Mouse (Mus musculus) natural killer cell, adult 2 months (primary cell): Measurements from ENCODE around the gene Erfe.

Source experiments
- DNase-seq, 2 experiments: peaks; one replicate each; pipeline ENCODE4 v3.0.0; 2022; ENCODE audit warnings: low spot score in 2 of 2

Gene Erfe

DNA sequence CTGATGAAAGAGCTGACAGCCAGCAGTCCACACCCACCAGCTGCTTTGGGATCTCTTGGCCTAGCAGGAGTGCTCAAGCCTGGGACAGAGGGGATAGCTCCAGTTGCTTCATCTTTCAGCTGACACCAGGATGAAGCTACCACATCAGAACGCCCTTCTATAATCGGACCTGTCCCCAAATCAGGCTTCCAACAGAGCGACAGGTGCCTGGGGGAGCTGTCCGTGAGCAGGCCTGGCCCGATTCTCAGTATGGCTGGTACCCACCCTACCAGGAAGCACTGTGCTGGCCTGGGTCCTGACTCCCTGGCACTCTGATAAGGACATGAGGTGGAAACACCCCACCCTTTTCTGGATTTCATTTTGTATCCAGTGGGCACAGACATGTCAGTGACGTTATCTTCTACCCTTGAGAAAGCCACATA is 7.2 kb downstream of the Erfe start:
- no peak for DNase-seq

DNA sequence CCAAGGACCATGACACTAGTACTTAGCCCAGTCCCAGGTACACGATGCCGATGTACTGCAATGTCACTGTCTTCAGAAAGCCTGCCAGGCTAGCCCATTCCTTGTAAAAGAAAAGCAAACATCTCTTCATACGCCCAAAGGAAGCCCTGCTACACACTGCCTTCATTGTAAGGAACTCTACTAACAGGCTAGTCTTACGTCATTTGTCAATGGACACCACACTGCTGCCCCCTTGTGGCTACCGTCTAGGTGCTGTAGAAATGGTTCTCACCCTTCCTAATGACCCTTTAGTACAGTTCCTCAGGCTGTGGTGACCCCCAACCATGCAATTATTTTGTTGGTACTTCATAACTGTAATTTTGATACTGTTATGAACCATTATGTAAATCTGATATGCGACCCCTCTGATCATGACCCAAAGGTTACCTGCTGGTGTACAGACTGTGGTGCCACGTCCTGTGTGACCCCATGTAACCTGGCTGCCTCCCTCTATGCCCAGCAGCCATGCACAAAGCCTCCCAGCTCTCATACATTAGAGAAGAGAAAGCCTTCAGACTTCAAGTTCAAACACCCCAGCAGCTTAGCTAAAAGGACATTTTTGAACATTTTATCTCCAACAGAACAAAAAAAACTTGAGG is 14.3 kb downstream of the Erfe start:
- peak; percentile 60 to 71 for DNase-seq

DNA sequence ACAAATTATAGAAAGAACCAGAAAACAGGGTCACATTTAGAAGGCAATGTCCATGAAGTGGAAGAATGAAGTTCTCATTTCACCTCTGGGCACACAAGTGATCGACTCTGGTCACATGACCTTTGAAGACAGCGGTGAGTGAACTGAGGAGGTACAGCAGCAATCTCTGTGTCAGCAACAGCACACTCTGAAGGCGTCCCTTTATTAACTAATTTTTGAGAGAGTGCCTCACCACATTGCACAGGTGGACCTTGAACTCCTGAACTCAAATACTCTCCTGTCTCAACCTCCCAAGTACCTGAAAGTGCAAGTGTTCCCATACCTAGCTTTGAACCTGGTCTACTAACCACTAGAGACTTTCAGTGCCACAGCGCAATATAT is 14.9 kb downstream of the Erfe start:
- DNase-seq: no peak

DNA sequence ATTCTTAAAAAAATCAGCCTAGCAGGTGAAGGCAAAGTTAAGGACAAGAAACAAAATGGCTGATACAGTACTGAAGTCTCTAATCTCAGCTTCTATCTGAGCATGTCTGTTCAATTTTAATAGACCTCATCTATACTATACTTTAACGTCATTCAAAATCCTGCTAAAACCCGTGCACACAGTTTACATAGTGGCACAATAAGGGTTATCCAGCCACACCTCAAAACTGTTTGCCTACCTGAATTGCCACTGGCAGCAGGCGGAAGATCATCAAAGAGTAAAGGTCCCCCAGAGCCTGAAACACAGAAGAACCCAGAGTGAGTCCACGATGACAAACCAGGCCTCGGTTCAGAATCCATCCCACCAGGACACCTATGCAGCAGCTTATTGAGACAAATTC is 24.1 kb downstream of the Erfe start:
- DNase-seq: no peak

DNA sequence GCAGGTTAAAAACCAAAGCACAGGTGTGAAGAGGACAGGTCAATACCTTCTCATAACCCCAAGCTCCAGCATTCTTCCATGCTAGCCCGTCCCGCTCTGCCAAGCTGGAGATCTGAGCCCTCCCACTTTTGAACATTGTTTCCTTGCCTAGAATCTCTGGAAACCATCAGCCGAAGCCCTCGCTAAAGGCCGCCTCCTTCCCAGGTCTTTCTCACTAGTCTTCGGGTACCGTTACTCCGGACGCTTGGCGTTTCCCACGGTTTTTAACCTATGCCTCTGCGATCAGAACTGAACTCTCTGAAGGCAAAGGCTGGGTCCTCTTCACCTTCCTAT is 31.7 kb downstream of the Erfe start:
- DNase-seq: no peak

DNA sequence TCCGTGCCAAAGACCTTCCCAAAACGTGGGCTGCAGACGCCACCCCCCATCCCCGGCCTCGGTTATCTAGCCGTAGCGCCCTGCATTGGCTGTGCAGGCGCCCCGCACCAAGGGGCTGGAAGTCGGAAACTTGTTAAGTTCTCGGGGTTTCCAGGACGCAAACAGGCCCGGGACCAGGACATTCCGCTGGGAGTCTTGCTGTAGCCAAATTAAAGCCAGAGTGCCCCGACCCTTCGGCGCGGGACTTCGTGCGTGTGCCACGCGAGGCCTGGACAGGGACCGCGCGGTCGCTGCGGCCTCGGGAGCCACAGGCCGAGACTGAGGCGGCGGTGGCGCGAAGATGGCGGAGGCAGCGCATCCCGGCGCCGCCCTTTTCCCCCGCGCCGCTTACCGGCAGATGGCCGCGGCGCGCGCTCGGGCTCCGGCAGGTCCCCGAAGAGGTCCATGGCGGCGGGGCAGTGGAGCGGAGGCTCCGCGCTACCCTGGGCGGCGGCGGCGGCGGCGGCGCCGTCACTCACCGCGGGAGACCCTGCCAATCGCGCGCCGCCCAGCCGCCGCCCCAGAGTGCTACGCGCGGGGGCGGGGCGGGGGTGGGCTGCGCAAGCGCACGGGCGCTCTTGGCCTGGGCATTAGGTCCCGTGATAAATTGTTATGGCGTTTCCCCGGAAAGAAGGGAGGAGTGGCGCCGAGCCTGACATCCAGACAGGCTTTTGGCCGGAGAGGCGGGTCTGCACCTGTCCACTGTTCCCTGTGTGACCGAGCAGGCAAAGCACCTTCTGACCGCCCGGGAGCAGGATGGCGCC is 32.2 kb downstream of the Erfe start, which contains the start of gene Ilkap:
Gene Ilkap, minus strand, starts transcription at position 556 of the 803 bp plus-strand sequence.
- DNase-seq: peak; percentile 71 to 77

GRCm38 (mm10) chr1:91404976-91405375 is 38.7 kb downstream of the Erfe start:
- no peak for DNase-seq

DNA sequence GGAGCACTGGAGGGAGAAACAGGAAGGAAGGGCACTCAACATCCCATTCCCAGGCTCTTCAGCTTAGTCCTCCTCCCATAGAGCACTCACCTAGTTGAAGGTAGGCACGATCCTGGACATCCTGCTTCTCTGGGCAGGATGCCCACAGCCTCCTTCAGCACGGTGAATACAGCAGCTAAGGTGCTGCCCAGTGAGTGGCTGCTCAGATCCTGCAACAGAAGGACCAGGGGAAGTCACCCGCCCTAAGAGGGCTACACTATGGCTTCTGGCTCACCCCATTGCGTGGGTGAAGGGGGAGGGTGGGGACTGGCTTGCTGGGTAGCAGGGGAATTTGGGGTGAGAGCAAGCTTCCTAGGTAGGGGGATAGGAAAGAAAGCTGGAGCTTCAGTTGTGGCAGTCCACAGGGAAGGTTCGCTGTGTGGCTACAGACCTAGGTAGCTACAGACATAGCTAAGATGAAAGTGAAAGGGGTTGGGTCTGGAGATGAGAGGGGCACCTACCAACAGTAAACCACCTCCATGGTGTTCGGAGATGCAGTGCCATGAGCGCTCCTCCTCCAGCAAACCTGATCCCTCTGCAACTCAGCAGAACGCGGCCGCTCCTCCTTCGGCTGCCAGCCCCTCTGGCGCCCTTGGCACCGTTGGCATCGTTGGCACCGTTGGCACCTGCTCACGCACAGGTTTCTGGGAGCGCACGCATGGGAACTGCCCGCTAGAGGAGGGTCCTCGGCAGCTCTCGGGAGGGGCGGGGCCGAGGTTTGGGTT is 39.4 kb downstream of the Erfe start:
- peak in 1 of 2 experiments; percentile 8 for DNase-seq

- DNase-seq: no peak
Measured at GRCm38 (mm10) chr1:91407819-91408218, 41.6 kb downstream of the Erfe start.

DNA sequence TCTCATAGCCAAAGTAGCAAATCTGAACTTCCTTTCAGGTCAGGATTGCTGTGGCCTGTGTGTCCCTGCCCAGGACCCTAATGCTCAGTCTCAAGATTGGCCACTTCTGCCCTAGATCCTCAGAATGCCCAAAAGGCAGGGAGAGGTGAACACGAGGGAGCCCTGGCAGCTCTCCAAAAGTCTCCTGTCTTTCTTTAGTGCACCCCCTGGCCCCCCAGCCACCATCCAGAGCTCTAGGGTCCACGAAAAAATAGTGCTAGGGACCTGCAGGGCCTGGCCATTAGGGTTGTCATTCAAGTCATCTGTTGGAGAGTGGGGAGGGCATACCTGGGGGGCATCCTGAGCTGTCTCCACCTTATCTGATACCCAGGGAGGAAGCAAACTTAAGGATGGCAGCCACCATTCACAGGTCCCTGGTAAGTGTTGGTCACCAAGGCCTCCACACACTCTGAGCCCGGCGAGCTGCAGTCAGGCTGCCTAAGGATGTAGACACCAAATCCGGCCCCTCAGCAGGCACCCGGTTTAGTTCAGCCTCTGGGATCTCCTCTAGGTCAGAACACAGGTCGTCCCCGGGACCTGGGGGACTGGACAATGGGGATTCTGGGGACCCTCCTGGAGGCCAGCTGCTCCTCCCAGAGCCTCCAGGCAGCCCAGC is 45.5 kb downstream of the Erfe start:
- DNase-seq: no peak

GRCm38 (mm10) chr1:91412286-91413029 is 46.2 kb downstream of the Erfe start:
- DNase-seq: peak in 1 of 2 experiments; percentile 2

GRCm38 (mm10) chr1:91413030-91413506 is 46.8 kb downstream of the Erfe start:
- peak; percentile 92 for DNase-seq

DNA sequence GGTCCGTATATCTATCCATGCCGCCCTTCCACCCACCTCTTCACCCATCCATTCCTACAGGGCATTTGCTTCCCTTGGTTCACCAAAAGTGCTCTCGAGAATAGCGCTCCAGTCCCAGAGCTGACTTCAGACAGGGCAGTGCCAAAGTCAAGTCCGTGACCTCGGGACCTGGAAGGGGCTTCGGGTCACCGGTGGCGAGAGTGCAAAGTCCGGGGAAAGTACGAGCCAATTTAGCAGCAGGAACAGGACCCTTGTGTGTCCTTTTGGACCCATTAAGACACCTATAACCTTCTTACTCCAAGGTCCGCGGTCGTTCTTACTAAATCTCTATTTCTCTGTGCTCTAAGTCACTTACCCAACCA is 47.3 kb downstream of the Erfe start:
- no peak for DNase-seq

DNA sequence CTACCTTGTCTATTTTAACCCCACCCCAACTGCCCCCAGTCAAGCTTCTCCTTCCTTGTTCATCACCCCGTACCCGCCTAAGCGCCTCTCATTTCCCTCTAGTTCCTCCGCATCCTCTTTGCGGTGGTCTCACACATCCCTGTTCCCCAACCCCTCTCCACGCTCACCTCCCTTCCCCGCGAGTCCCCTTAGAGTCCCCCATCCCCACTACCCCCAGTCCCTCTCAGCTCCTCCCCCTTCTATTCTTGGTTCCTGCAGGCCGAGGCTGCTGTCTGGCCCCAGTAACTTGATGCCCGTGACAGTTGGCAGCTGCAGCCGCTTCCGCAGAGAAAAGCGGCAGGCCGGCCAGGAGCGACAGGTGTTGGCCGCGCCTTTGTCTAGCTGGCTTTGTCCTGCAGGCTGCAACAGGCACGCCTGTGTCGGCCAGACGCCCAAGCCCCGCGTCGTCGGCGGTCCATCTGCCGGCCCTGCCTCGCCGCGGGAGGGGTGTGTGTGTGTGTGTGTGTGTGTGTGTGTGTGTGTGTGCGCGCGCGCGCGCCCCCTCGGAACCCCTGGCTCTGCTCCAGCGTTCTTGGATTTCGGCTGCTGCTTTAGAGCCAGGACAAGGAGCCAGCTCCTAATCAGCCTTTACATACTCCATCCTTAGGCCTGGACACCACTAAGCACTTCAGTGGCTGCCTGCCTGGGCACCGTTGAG is 47.8 kb downstream of the Erfe start, which contains the start of gene Hes6:
Gene Hes6, minus strand, starts transcription at position 141 of the 697 bp plus-strand sequence.
- DNase-seq: peak; percentile 30 to 38

GRCm38 (mm10) chr1:91414903-91415302 is 48.7 kb downstream of the Erfe start:
- DNase-seq: no peak

GRCm38 (mm10) chr1:91415311-91415710 is 49.1 kb downstream of the Erfe start:
- no peak for DNase-seq

- DNase-seq: no peak
Measured at GRCm38 (mm10) chr1:91417991-91418390, 51.8 kb downstream of the Erfe start.

GRCm38 (mm10) chr1:91419862-91420600 is 53.8 kb downstream of the Erfe start:
- no peak for DNase-seq

- no peak for DNase-seq
Measured at GRCm38 (mm10) chr1:91420601-91421065, 54.4 kb downstream of the Erfe start.
